Mouse (Mus musculus) heart, embryonic 16.5 days (tissue): ENCODE results near the gene Maml3. TPM values are rescaled to one million over a fixed set of nuclear protein-coding genes. Genes with fewer than 3 reads are reported as not detected.
A peak's percentile ranks its signal among the peaks of the same experiment; 100 is the strongest.

Source experiments
- ATAC-seq: fragments of 200-750 bp; cut with Nextera tagmentation; replicated peaks from 2 replicates; pipeline ENCODE4 v1.8.0; 2017; ENCODE audit warnings: moderate number of reproducible peaks; ENCODE audit not compliant: insufficient read depth, low FRiP score; ENCODE audit errors: extremely low read depth
- H3K27ac ChIP-seq: fragments of 300-500 bp; sonication (generic); 2 replicates; pipeline ENCODE4 v1.5.1; 2014; ENCODE audit warnings: mild to moderate bottlenecking, low read length, control low read depth, moderate library complexity
- H3K27me3 ChIP-seq: fragments of 300-500 bp; sonication (generic); 2 replicates; pipeline ENCODE4 v1.6.1; 2014; ENCODE audit warnings: low read length, mixed read lengths; ENCODE audit not compliant: control insufficient read depth, insufficient read depth
- H3K36me3 ChIP-seq: fragments of 300-500 bp; sonication (generic); 2 replicates; pipeline ENCODE4 v1.6.1; 2014; ENCODE audit not compliant: control insufficient read depth, insufficient read depth
- H3K4me1 ChIP-seq: fragments of 300-500 bp; sonication (generic); 2 replicates; pipeline ENCODE4 v1.6.1; 2014; ENCODE audit warnings: low read length, mixed read lengths; ENCODE audit not compliant: control insufficient read depth, insufficient read depth
- H3K4me2 ChIP-seq: fragments of 300-500 bp; sonication (generic); 2 replicates; pipeline ENCODE4 v1.6.1; 2014; ENCODE audit warnings: low read depth, mild to moderate bottlenecking, control low read depth, low read length
- H3K4me3 ChIP-seq: fragments of 300-500 bp; sonication (generic); 2 replicates; pipeline ENCODE4 v1.5.1; 2014; ENCODE audit warnings: mild to moderate bottlenecking, control low read depth, low read length
- H3K9ac ChIP-seq: fragments of 300-500 bp; sonication (generic); 2 replicates; pipeline ENCODE4 v1.6.1; 2014; ENCODE audit warnings: low read length, control low read depth
- H3K9me3 ChIP-seq: fragments of 300-500 bp; sonication (generic); replicated peaks from 2 replicates; pipeline ENCODE4 v1.6.1; 2016; ENCODE audit warnings: low read length; ENCODE audit not compliant: control insufficient read depth
- WGBS: fragments of 180-500 bp; shearing (Covaris S2); extraction: QIAGEN DNeasy Blood & Tissue Kit; methylation state at CpG from one replicate; pipeline ENCODE4 v1.1.7; 2014; 5-methylcytosine and 5-hydroxymethylcytosine counted together
- polyA plus RNA-seq: library from polyadenylated mRNA; unstranded; fragments of >200 nt; fragmentation: Nextera tagmentation; extraction: Ambion mirVana; gene quantifications from 2 replicates; pipeline ENCODE4 v1.2.1, GENCODE M21; 2015

Gene Maml3
- polyA plus RNA-seq, 1 experiment from 2014 or later: 2.6 TPM

GRCm38 (mm10) chr3:51648037-51648664 lies 456.7 kb downstream of the Maml3 start:
- H3K4me2 ChIP-seq: peak overlapping the region; percentile 67
- H3K4me3 ChIP-seq: peak overlapping the region; percentile 42
- peaks cover 13% of the 10 kb centered on the region for H3K4me1 ChIP-seq
- H3K27ac ChIP-seq: no peak overlapping the region
- no peaks in the 10 kb centered on the region for H3K27me3 ChIP-seq
- H3K9ac ChIP-seq: peak overlapping the region; percentile 56; the same call in 1 of the 2 replicates
- no peaks in the 10 kb centered on the region for H3K36me3 ChIP-seq
- 22% methylated on average over 15 of the region's 15 CpGs for WGBS
- ATAC-seq: peak; percentile 26; the same call in 1 of the 2 replicates
- H3K9me3 ChIP-seq: no peaks in the 10 kb centered on the region

GRCm38 (mm10) chr3:51647356-51647755 lies 457.5 kb downstream of the Maml3 start:
- Histone ChIP-seq H3K36me3 (no peaks in the 10 kb centered on the region), H3K27ac (no peak overlapping the region), H3K4me2 (no peak overlapping the region), H3K4me3 (no peak overlapping the region), H3K9ac (no peak overlapping the region), H3K4me1 (peaks cover 5% of the 10 kb centered on the region), H3K9me3 (no peaks in the 10 kb centered on the region), H3K27me3 (no peaks in the 10 kb centered on the region)
- 52% methylated on average over 4 of the region's 4 CpGs for WGBS
- no peak for ATAC-seq

- Histone ChIP-seq H3K27ac (no peak overlapping the region), H3K4me3 (no peak overlapping the region)
These were observed 458.6 kb downstream of the Maml3 start for GRCm38 (mm10) chr3:51646301-51646700.

GRCm38 (mm10) chr3:51645484-51645883 lies 459.4 kb downstream of the Maml3 start:
- H3K27ac ChIP-seq: no peak overlapping the region
- 84% methylated on average over 6 of the region's 6 CpGs for whole genome bisulfite sequencing
- H3K27me3 ChIP-seq: no peaks in the 10 kb centered on the region
- H3K36me3 ChIP-seq: no peaks in the 10 kb centered on the region
- H3K4me3 ChIP-seq: no peak overlapping the region
- no peak for ATAC-seq
- no peak overlapping the region for H3K4me2 ChIP-seq
- H3K9me3 ChIP-seq: no peaks in the 10 kb centered on the region
- no peak overlapping the region for H3K9ac ChIP-seq
- H3K4me1 ChIP-seq: peaks cover 4% of the 10 kb centered on the region; the same call in 1 of the 2 replicates

More at GRCm38 (mm10) chr3:51646301-51646700, 458.6 kb downstream of the Maml3 start:
- no peaks in the 10 kb centered on the region for H3K27me3 ChIP-seq
- H3K4me2 ChIP-seq: no peak overlapping the region
- H3K9ac ChIP-seq: no peak overlapping the region
- no peaks in the 10 kb centered on the region for H3K36me3 ChIP-seq
- 31% methylated on average over 10 of the region's 10 CpGs for WGBS
- ATAC-seq: no peak
- peaks cover 4% of the 10 kb centered on the region; the same call in 1 of the 2 replicates for H3K4me1 ChIP-seq
- no peaks in the 10 kb centered on the region for H3K9me3 ChIP-seq

- ATAC-seq: no peak
- WGBS: 87% methylated on average over 6 of the region's 6 CpGs
- Histone ChIP-seq H3K4me1 (no peaks in the 10 kb centered on the region), H3K4me2 (no peak overlapping the region), H3K9ac (no peak overlapping the region), H3K4me3 (no peak overlapping the region), H3K27me3 (no peaks in the 10 kb centered on the region), H3K27ac (no peak overlapping the region), H3K36me3 (no peaks in the 10 kb centered on the region), H3K9me3 (peaks cover 2% of the 10 kb centered on the region; the same call in 1 of the 2 replicates)
These were observed 466.6 kb downstream of the Maml3 start for GRCm38 (mm10) chr3:51638260-51638659.

GRCm38 (mm10) chr3:51637326-51637725 lies 467.6 kb downstream of the Maml3 start:
- no peak overlapping the region for H3K9ac ChIP-seq
- H3K36me3 ChIP-seq: no peaks in the 10 kb centered on the region
- no peak overlapping the region for H3K4me2 ChIP-seq
- no peaks in the 10 kb centered on the region for H3K4me1 ChIP-seq
- no peak overlapping the region for H3K4me3 ChIP-seq
- 92% methylated on average over 6 of the region's 6 CpGs for WGBS
- H3K27ac ChIP-seq: no peak overlapping the region
- H3K9me3 ChIP-seq: peaks cover 2% of the 10 kb centered on the region; the same call in 1 of the 2 replicates
- no peaks in the 10 kb centered on the region for H3K27me3 ChIP-seq
- no peak for ATAC-seq

GRCm38 (mm10) chr3:51636700-51637099 lies 468.2 kb downstream of the Maml3 start:
- H3K4me3 ChIP-seq: peak overlapping the region; percentile 23
- no peak for ATAC-seq

GRCm38 (mm10) chr3:51635960-51636359 lies 468.9 kb downstream of the Maml3 start:
- H3K4me3 ChIP-seq: no peak overlapping the region
- H3K9me3 ChIP-seq: peaks cover 13% of the 10 kb centered on the region
- 78% methylated on average over 2 of the region's 2 CpGs for WGBS
- no peak for ATAC-seq
- H3K36me3 ChIP-seq: no peaks in the 10 kb centered on the region
- H3K4me1 ChIP-seq: no peaks in the 10 kb centered on the region
- H3K9ac ChIP-seq: no peak overlapping the region
- no peak overlapping the region for H3K4me2 ChIP-seq
- no peak overlapping the region for H3K27ac ChIP-seq
- H3K27me3 ChIP-seq: no peaks in the 10 kb centered on the region

More at GRCm38 (mm10) chr3:51636700-51637099, 468.2 kb downstream of the Maml3 start:
- Histone ChIP-seq H3K27ac (no peak overlapping the region), H3K4me2 (0 out of 2 replicates have a peak overlapping the region, but pooled peaks have one; percentile 14), H3K9me3 (peaks cover 7% of the 10 kb centered on the region), H3K9ac (no peak overlapping the region), H3K27me3 (no peaks in the 10 kb centered on the region), H3K4me1 (no peaks in the 10 kb centered on the region), H3K36me3 (no peaks in the 10 kb centered on the region)
- 76% methylated on average over 20 of the region's 20 CpGs for WGBS
